Mouse (Mus musculus) thymus, adult 18-20 months (tissue): Measurements from ENCODE around the gene Il31.
"Not testable (repeated sequence)": the region's sequence is repeated elsewhere in the genome, so short reads cannot be mapped to it uniquely, and the experiment has no call there.

ENCODE experiments used
- DNase-seq, 2 experiments: peaks; one replicate each; pipeline ENCODE4 v3.0.0; 2022; ENCODE audit warnings: mixed read lengths in 2 of 2

The Il31 gene

DNA sequence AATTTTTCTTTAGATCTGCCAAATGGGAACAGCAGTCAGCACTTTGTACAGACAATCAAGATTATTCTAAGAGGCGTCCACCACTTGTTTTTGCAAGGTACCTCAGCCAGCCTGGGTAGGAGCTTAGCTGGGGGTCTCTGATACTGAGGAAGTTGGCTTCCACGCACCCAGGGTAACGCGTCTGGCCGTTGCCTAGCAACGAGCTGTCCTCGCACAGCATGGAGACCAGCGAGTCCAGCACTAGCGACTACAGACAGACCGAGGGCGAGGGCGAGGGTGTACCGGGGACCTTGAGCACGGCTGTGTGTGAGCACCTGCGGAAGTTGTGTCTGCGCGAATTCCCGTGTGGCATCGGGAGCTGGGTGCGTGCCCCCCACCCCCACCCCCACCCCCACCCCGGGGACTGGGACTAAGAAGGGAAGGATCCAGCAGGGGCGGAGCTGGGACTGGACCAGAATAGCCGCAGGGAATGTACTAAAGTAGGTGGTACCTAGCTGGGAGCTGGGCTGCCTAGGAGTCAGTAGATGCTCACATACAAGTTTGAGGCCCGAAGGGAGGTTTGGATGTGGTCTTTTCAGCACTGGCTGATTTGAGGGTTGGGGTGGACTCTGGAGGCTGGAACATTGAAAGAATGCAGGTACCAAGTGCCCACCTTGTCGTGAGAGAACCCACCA lies at the start of gene Il31, which contains the start of gene Lrrc43:
TSS of gene Il31 (minus strand) at position 378 of the 674 bp plus-strand sequence.
TSS of gene Lrrc43 (plus strand) at position 194 of the 674 bp plus-strand sequence.
- DNase-seq: no peak

GRCm38 (mm10) chr5:123533801-123534200 lies 44.5 kb upstream of the Il31 start:
- no peak for DNase-seq

GRCm38 (mm10) chr5:123530056-123530455 lies 40.8 kb upstream of the Il31 start:
- peak in 1 of 2 experiments; percentile 1 for DNase-seq

DNA sequence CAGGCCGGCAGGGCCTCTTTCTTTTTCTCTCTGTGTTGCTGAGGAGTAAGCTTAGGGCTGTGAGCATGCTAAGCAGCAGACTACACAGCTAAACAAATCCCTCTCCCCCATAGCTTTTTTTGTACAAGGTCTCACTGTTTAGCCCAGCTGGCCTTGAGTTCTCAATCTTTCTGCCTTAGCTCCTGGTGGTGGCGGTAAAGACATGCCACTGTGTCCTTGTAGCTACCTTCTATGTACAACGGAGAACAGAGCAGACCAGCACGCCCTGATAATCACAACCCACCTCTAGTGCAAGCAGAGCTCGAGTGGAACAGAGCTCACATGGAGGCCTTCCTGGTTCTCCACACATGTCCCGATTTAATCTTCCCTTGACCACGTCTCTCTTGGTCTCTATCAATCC lies 39.4 kb upstream of the Il31 start:
- DNase-seq: peak in 1 of 2 experiments; percentile 0

DNA sequence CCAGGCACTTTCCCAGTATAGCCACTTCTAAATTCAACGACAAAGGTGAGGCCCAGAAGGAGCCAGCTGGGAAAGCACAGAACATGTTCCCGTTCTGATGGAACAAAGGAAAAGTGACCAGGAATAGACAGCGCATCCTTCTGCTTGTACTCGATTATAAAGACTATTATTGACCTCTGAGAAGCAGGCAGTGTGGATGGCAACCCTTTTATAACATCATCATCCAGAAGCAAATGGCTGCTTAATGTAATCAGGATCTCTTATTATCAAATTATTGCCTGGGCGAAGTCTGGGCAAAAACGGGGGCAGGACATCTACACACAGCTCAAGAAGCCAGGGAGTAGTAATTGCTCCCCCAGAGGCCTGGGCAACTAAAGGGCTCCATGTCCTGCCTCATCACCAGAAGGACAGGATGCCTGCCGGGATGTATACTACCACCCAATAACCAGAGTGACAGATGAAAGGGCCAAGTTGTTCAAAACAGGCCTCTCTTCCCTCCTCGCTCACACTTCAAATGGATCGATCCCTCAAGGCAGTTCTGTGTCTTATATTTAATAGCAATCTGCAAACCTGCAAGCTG lies 36.7 kb upstream of the Il31 start:
- DNase-seq: peak in 1 of 2 experiments; percentile 1

- peak in 1 of 2 experiments; percentile 3 for DNase-seq
These were observed 36.0 kb upstream of the Il31 start, which contains the start of gene Gm49027 for GRCm38 (mm10) chr5:123525281-123525680. TSS of gene Gm49027 (minus strand) at chr5:123525488.

DNA sequence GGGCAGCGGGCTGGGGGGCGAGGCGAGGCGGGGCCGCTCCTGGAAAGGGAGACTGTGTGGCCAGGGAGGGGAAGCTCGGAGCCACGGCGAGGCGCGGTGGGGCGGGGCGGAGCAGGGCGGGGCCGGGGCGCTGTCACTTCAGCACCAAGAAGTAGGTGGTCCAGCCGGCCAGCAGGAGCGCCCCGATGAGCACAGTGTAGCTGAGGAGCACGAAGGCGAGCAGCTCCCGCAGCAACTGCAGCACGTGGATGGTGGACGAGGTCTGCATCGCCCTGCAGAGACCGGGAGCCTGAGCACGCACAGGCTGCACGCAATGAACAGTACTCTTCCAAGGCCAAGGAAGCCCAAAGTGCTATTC lies 35.1 kb upstream of the Il31 start:
- DNase-seq: no peak

GRCm38 (mm10) chr5:123523692-123524392 lies 34.6 kb upstream of the Il31 start, which contains the start of gene Diablo:
TSS of gene Diablo (minus strand) at chr5:123524176.
- peak; percentile 98 for DNase-seq

DNA sequence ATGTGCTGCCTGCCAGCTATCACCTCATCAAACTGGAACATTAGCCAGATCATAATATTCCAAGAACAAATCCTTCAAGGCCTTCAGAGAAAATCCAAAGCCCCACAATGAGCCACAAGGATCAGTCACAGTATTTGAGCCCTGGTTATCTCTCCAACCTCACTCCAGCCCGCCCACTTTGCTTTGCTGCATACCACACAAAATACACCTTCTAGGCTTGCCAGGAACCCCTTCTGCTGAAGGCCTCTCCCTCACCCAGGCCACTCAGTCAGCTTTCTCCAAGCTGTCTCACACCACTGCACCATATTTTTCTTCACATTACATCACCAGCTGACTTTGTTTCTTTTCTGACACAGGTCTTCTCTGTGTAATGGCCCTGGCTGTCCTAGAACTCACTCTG lies 32.9 kb upstream of the Il31 start:
- no peak for DNase-seq

- no peak for DNase-seq
These were observed 32.3 kb upstream of the Il31 start for GRCm38 (mm10) chr5:123521621-123522020.

GRCm38 (mm10) chr5:123520666-123521065 lies 31.4 kb upstream of the Il31 start:
- no peak for DNase-seq

GRCm38 (mm10) chr5:123514871-123515270 lies 25.6 kb upstream of the Il31 start:
- no peak for DNase-seq

DNA sequence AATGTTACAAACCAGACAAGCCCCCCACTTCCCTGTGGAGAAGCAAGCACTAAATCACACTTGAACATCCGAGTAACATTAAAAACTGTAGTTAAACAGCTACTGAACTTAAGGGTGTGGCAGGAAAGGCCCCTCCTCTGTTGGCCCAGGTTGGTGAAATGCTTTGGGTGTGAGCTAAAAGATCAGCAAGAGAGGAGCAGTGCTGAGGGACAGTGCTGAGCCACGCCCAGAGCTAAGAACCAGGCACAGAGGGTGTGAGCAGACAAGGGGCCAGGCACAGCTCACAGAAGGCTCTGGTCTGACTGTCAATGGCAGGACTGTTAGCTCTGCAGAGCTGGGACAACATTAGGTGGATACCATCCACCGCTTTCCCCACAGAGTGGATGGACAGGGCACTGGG lies 22.8 kb upstream of the Il31 start:
- DNase-seq: no peak

GRCm38 (mm10) chr5:123511426-123511825 lies 22.1 kb upstream of the Il31 start:
- DNase-seq: not testable (repeated sequence)

GRCm38 (mm10) chr5:123510160-123510559 lies 20.9 kb upstream of the Il31 start, which contains the start of gene B3gnt4:
TSS of gene B3gnt4 (plus strand) at chr5:123510460.
- DNase-seq: no peak

DNA sequence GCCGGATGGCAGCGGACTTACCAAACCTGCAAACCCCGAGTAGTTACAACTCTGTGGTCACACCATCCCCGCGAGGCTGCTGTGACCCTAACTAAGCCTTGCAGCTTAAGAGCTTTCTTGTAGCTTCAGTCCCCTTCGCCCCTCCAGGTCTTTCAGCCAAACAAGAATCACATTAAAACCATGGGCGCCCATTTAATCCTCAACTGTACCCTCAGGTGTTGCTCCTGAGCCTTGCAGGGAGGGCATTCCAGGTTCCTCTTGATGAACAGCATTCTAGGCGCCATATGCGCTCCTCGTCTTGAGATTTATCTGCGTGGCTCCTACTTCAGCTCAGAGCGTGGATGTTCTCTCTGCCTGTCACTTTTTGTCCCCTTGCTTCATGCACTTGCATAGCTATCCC lies 19.6 kb upstream of the Il31 start:
- DNase-seq: no peak

DNA sequence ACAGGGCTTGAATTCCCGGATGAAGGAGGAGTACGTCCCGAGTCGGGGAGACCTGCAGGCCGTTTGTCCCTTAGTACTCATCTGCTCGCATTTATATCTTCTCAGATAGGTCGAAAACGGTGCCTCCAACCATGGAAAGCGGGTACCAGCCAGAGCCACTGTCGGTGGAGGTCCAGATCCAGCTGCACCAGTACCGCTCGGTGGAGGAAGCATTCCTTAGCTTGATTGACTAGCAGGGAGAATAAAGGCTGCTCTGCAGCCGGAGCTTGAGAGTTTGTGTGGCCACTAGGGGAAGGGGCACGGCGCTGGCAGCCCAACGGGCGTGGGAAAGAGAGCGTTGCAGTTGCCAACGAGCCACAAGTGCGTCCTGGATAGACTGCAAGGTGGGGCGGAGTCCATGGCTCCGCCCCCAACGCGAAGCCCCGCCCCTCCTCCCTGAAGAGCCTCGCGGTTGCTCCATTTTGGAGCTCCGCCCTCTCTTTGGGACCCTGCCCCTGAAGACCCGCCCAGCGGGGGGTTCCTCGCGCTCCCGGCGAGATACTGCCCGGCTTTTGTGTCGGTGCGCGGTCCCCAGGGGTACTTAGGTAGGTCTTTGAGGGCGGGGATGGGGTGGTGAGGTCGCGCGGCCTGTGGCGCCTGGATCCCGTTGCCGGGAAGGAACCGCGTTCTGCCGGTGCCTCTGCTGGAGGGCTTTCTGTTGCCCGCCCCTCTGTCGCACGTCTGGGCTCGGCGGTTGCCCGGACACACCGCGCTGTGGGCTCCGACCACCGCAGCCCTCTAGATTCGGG lies 18.8 kb upstream of the Il31 start:
- DNase-seq: peak; percentile 72 to 75

- DNase-seq: no peak
These were observed 12.7 kb upstream of the Il31 start for GRCm38 (mm10) chr5:123501973-123502372.

DNA sequence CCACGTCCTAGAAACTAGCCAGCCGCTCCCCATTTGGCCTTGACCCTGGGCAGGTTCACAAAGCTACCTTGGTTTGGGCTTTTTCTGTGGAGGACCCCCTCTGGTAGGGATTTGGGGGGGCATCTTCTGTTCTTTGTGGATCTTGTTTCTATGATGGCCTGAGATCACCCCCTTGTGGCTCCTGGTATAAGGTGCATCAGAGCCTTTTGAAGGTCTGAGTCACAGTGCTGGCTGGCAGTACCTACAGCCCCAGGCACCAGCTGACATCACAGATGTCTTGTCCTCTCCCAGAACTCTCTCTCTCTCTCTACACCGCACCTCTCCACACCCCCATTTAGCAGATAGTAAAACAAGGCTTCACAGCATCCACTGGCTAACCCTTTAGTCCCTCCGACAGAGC lies 10.4 kb upstream of the Il31 start:
- DNase-seq: no peak

GRCm38 (mm10) chr5:123489935-123490334 lies 646 bp upstream of the Il31 start:
- no peak for DNase-seq

DNA sequence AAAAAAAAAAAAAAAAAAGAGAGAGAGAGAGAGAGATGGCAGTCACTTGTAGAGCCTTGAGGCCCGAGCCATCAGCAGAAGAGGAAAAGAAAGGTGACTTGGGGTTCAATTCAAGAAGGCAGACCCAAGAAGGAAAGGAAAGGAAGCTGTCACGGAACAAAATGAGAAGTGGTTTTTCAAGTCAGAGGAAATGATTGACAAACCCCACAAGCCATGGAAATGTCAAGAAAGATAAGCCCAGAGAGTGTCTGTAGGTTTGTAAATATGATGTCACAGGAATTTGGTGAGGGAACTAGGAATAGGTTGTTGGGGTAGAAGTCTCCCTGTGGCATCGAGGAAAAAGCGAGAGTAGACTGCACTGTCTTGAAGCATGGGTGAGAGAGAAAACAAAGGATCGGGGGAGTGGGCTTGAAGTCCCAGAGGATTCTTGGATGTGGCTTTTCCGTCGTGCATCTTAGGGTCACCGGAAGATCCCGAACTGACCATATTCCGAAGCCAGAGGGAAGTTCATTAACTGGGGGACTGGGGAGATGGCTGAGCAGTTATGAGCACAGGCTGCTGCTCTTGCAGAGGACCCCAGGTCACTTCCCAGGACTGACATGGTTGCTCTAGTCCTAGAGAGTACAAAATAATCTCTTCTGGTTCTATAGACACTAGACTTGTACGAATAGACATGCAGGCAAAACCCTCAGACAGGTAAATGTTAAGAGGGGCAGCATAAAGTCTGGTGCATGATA lies 1.5 kb downstream of the Il31 start:
- DNase-seq: no peak

DNA sequence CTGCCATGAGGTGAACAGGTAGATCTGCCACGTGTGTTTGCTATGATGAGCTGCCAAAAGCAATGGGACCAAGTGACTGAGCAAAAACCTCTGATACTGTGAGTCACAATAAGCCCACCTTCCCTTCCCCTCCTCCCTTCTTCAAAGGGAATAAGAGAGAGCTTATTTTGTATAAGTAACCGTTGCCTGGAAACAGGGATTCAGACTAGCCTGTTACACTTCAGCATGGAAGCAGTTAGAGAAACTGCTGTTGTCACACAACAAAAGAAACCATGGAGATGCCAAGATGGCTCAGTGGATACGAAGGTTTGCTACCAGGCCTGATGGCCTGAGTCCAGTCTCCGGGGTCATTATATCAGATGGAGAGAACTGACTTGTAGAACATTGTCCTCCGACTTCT lies 15.5 kb downstream of the Il31 start:
- no peak for DNase-seq
